Mouse (Mus musculus) forebrain, embryonic 11.5 days (tissue): ENCODE measurements at regions not wholly inside any gene's neighbourhood (a gene's known extent, or its start where the extent isn't known, plus 50 kb on each side); places are given as distances from the start of the nearest gene placed in this dataset.

Experiments
- ATAC-seq: fragments of 200-750 bp; cut with Nextera tagmentation; replicated peaks from 2 replicates; pipeline ENCODE4 v1.8.0; 2017; ENCODE audit warnings: moderate TSS enrichment; ENCODE audit not compliant: low FRiP score
- DNase-seq: peaks from one replicate; pipeline ENCODE4 v3.0.0-alpha.2; 2017; ENCODE audit warnings: low spot score
- H3K27ac ChIP-seq: fragments of 300-500 bp; sonication (generic); 2 replicates; pipeline ENCODE4 v1.5.1; 2014; ENCODE audit warnings: low read depth, low read length
- H3K27me3 ChIP-seq: fragments of 300-500 bp; sonication (generic); 2 replicates; pipeline ENCODE4 v1.6.1; 2014; ENCODE audit warnings: mild to moderate bottlenecking, low read length, mixed read lengths; ENCODE audit not compliant: control insufficient read depth, insufficient read depth
- H3K36me3 ChIP-seq: fragments of 300-500 bp; sonication (generic); 2 replicates; pipeline ENCODE4 v1.6.1; 2014; ENCODE audit warnings: mild to moderate bottlenecking, low read length, moderate library complexity, mixed read lengths; ENCODE audit not compliant: control insufficient read depth, insufficient read depth
- H3K4me1 ChIP-seq: fragments of 300-500 bp; sonication (generic); replicated peaks from 2 replicates; pipeline ENCODE4 v1.6.1; 2014; ENCODE audit warnings: low read length, mixed read lengths; ENCODE audit not compliant: control insufficient read depth, insufficient read depth
- H3K4me2 ChIP-seq: fragments of 300-500 bp; sonication (generic); 2 replicates; pipeline ENCODE4 v1.6.1; 2014; ENCODE audit warnings: low read depth, mild to moderate bottlenecking, low read length, moderate library complexity, mixed read lengths; ENCODE audit not compliant: severe bottlenecking
- H3K4me3 ChIP-seq: fragments of 300-500 bp; sonication (generic); 2 replicates; pipeline ENCODE4 v1.5.1; 2014; ENCODE audit warnings: low read depth, low read length
- H3K9ac ChIP-seq: fragments of 300-500 bp; sonication (generic); 2 replicates; pipeline ENCODE4 v1.6.1; 2014; ENCODE audit warnings: low read length
- H3K9me3 ChIP-seq: fragments of 300-500 bp; sonication (generic); 2 replicates; pipeline ENCODE4 v1.6.1; 2016; ENCODE audit warnings: low read length, mixed read lengths; ENCODE audit not compliant: control insufficient read depth
- WGBS: fragments of 180-500 bp; shearing (Covaris S2); extraction: QIAGEN DNeasy Blood & Tissue Kit; methylation state at CpG from one replicate; pipeline ENCODE4 v1.1.7; 2014; 5-methylcytosine and 5-hydroxymethylcytosine counted together

DNA sequence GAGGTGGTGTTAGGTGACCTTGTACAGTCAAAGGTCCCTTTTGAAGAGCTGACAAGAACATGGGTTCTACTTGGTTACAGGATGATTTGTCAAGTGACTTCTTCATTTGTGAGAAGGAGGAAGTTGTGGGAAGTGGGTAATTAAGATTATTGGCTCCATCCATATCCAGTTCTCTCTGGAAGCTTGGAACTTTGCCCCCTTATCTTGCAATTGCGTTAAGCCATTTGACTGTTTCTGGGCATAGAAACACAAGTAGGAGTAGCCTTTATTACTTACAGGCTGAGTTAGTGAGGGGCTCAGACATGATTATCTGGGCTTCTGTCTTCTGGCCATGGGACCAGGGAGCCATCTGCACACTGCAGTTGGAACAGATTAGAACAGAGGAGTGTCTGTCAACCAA, 192.5 kb downstream of the Kit start:
- H3K4me3 ChIP-seq: no peak overlapping the region
- H3K9ac ChIP-seq: no peak overlapping the region
- DNase-seq (no peak), ATAC-seq (no peak)
- no peaks in the 10 kb centered on the region for H3K27me3 ChIP-seq
- H3K9me3 ChIP-seq: no peaks in the 10 kb centered on the region
- 86% methylated on average over 1 of the region's 1 CpGs for WGBS
- H3K4me1 ChIP-seq: no peaks in the 10 kb centered on the region
- no peaks in the 10 kb centered on the region for H3K36me3 ChIP-seq
- no peak overlapping the region for H3K4me2 ChIP-seq
- H3K27ac ChIP-seq: no peak overlapping the region

DNA sequence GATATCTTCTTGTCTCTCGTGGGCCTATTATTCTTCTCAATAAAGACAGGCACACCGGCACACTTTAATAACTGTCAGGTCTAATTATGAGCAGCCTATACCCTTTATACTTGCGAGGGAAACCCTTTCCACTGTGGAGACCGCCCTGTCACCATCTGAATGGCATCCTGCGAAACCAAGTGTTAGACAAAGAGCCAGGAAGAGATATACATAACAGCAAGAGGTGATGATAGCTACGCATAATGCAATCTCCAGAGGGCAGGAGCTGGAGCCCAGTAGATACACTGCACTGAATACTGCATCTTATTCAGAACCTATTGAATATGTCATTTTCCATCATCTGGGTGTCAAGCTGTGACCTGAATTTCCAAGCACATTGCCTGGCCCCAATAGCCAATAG, 187.7 kb downstream of the Kit start:
- no peak for ATAC-seq
- 75% methylated on average over 6 of the region's 6 CpGs for WGBS
- no peaks in the 10 kb centered on the region for H3K4me1 ChIP-seq

DNA sequence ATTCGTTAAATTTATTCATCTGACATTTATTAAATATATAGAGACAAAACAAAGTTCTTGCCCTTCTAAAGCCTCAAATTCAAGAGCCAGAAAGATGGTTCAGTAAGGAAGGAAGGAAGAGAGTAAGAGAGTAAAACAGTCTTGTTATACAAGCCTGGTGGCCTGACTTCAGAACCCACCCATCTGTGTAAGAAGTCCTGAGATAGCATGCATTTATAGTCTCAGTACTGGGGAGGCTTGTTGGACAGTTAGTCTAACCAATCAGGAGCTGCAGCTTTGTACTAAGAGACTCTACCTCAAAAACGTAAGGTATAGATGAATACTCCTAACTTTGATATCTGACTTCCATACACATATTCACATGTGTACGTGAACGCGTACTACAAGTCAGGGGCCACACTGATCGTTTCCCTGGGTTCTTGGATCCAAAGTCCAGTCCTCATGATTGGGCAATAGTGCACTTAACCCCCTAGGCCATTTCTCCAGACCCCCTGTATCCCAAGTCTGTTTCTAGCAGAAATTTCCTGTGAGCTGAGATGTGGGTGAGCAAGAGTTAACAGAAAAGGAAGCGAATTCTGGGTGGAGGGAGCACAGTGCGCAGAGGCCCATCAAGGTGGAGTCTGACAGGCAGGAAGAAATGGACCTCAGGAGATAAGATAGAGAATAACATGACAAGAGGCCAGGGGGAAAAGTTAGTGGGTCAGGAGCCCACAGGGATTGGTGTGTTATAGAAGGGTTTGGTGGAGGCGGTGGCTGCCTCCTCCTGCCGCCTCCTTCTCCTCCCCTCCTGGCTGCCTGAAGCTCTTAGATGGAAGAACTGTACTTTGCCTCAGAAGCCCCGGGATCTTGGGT, 187.0 kb downstream of the Kit start:
- Histone ChIP-seq H3K27me3 (no peaks in the 10 kb centered on the region), H3K9ac (no peak overlapping the region), H3K4me3 (no peak overlapping the region), H3K27ac (no peak overlapping the region), H3K4me2 (no peak overlapping the region), H3K4me1 (no peaks in the 10 kb centered on the region), H3K36me3 (no peaks in the 10 kb centered on the region), H3K9me3 (no peaks in the 10 kb centered on the region)
- ATAC-seq: no peak
- DNase-seq: no peak
- WGBS: 86% methylated on average over 11 of the region's 11 CpGs

More for the DNA sequence above, 187.7 kb downstream of the Kit start:
- H3K36me3 ChIP-seq: no peaks in the 10 kb centered on the region
- H3K27me3 ChIP-seq: no peaks in the 10 kb centered on the region
- H3K9me3 ChIP-seq: no peaks in the 10 kb centered on the region
- H3K27ac ChIP-seq: no peak overlapping the region
- H3K9ac ChIP-seq: no peak overlapping the region
- no peak for DNase-seq
- no peak overlapping the region for H3K4me3 ChIP-seq
- no peak overlapping the region for H3K4me2 ChIP-seq

DNA sequence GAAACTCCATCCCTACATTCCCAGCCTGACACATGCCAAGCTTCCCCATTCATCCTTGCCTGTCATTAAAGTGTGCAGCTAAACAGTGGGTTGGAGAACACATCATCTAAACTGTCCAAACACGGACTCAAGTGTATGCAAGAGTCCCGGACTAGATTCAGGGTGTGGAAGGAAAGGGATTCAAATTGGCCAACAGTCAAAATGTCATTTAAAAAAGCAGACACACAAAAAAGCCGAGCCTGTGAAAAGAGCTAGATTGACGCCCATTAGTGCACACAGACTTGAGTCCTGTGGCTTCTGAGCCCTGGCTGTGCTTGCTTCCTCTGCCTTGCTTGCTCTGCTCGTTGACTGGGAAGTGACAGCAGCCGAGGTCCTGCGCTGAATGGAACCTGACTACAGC, 181.5 kb downstream of the Kit start:
- Histone ChIP-seq H3K27me3 (no peaks in the 10 kb centered on the region), H3K4me2 (no peak overlapping the region), H3K27ac (no peak overlapping the region), H3K9ac (no peak overlapping the region), H3K36me3 (no peaks in the 10 kb centered on the region), H3K9me3 (no peaks in the 10 kb centered on the region), H3K4me1 (0 out of 2 replicates have a peak, but pooled peaks cover 3% of the 10 kb centered on the region), H3K4me3 (no peak overlapping the region)
- no peak for ATAC-seq
- whole genome bisulfite sequencing: 56% methylated on average over 7 of the region's 7 CpGs
- no peak for DNase-seq

DNA sequence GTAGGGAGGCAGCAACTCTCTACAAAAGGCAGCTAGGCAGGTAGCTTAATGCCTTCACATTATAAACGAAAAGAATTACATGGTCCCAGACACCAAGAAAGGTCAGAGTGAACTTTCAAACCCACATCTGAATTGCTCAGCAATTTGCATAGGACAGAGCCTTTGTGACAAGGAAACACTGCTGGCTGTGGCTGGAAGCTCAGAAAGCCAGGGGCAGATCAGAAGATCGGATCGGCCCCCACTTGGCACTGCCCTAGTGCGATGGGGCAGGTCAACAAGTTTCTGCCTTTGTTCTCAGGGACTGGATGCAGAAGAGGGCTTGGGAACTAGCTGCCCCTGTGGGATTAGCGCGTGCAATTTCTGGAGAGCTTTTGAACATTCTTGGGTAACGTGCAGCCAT, 179.6 kb downstream of the Kit start:
- Histone ChIP-seq H3K4me1 (0 out of 2 replicates have a peak, but pooled peaks cover 3% of the 10 kb centered on the region), H3K4me2 (no peak overlapping the region), H3K27me3 (no peaks in the 10 kb centered on the region), H3K36me3 (no peaks in the 10 kb centered on the region), H3K4me3 (no peak overlapping the region), H3K9ac (no peak overlapping the region), H3K9me3 (no peaks in the 10 kb centered on the region), H3K27ac (no peak overlapping the region)
- DNase-seq (no peak), ATAC-seq (0 out of 2 replicates have a peak, but pooled peaks have one; percentile 18)
- 41% methylated on average over 7 of the region's 7 CpGs for WGBS

DNA sequence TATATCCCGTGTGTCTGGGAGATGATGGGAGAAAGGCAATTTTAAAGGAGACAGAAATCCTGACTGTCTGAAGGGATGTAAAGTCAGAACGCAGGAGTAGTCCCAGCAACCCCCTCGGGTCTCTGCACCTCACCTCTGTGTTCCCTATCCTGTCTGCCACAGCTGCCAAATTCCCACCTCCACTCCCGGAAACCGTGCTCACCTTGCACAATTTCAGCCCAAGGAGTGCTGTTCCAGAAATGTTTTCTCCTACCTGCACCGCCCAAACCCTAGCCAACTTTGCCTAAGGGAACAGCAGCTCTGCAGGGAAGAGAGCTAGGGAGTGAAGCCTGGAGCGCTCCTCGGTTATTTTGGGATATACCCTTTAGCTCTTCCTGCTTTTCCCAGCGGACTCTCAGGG, 170.6 kb downstream of the Kit start:
- peaks cover 3% of the 10 kb centered on the region; the same call in 1 of the 2 replicates for H3K4me1 ChIP-seq
- 81% methylated on average over 9 of the region's 9 CpGs for WGBS
- H3K36me3 ChIP-seq: no peaks in the 10 kb centered on the region
- H3K9me3 ChIP-seq: no peaks in the 10 kb centered on the region
- DNase-seq: no peak
- no peak for ATAC-seq
- no peak overlapping the region for H3K4me2 ChIP-seq
- no peak overlapping the region for H3K27ac ChIP-seq
- H3K9ac ChIP-seq: no peak overlapping the region
- no peak overlapping the region for H3K4me3 ChIP-seq
- no peaks in the 10 kb centered on the region for H3K27me3 ChIP-seq

- no peaks in the 10 kb centered on the region for H3K9me3 ChIP-seq
- WGBS: 33% methylated on average over 6 of the region's 6 CpGs
- no peak for ATAC-seq
Observed at GRCm38 (mm10) chr5:75744475-75745045, 169.8 kb downstream of the Kit start.

DNA sequence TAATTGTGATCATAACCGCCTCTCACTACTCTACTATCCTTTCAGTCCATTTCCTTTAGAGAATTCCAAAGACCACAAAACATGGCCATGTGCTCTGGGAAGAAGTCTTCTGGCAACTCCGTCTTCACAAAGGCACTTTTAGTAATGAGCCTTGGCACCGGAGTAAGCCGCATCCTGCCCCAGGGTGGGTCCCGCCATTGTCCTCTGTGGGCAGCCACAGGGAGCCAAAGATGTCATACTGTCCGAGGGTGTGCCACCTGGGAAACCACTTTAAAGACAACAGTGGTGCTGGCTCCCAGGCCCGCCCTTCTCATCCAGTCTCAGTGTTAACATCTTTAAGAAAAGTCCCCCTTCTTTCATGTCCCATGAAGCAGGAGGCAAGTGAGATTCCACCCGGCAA, 164.6 kb downstream of the Kit start:
- H3K36me3 ChIP-seq: no peaks in the 10 kb centered on the region
- H3K27ac ChIP-seq: no peak overlapping the region
- 0 out of 2 replicates have a peak, but pooled peaks cover 2% of the 10 kb centered on the region for H3K4me1 ChIP-seq
- H3K4me3 ChIP-seq: no peak overlapping the region
- H3K9ac ChIP-seq: no peak overlapping the region
- H3K4me2 ChIP-seq: no peak overlapping the region
- H3K27me3 ChIP-seq: no peaks in the 10 kb centered on the region
- no peaks in the 10 kb centered on the region; the same call in 1 of the 2 replicates for H3K9me3 ChIP-seq
- 71% methylated on average over 8 of the region's 8 CpGs for WGBS
- DNase-seq: no peak
- no peak for ATAC-seq

More at GRCm38 (mm10) chr5:75744475-75745045, 169.8 kb downstream of the Kit start:
- Histone ChIP-seq H3K4me3 (no peak overlapping the region), H3K9ac (no peak overlapping the region), H3K27me3 (no peaks in the 10 kb centered on the region), H3K4me2 (no peak overlapping the region), H3K27ac (no peak overlapping the region), H3K36me3 (no peaks in the 10 kb centered on the region), H3K4me1 (peaks cover 5% of the 10 kb centered on the region; the same call in 1 of the 2 replicates)
- DNase-seq: no peak
